Comparison of ENCODE assay signal across 9 mouse cellular contexts in genomic region chr9:37782766-37783260, GRCm38 (mm10). TPM values are rescaled to one million over a fixed set of nuclear protein-coding genes. Genes with fewer than 3 reads are reported as not detected.
DNase-seq lines count a peak whose midpoint lies in the region; ATAC-seq and TF ChIP-seq lines count a peak whose summit lies in the region.
"Had no signal": no experiment of that assay in that cellular context is flagged by ENCODE, and none has a peak within 500 bp of the region (broad histone marks: within the 10 kb centered on the region; RNA-seq: fewer than 3 reads in every experiment).

No protein-coding gene starts in this region.

- no peak overlapping the region for H3K9ac ChIP-seq in CH12.LX (ENCODE audit: insufficient read depth, low read depth)
- H3K9ac ChIP-seq in embryonic facial prominence, embryonic 14.5 days (ENCODE audit: low read depth, low read length), result peak overlapping the region; percentile 44
- H3K9ac ChIP-seq in hindbrain, embryonic 11.5 days (ENCODE audit: low read depth, low read length), result peak overlapping the region; percentile 58
- peak overlapping the region; percentile 55 for H3K9ac ChIP-seq in limb, embryonic 11.5 days (ENCODE audit: low read length)
- H3K9ac ChIP-seq in neural tube, embryonic 11.5 days (ENCODE audit: low read length), result peak overlapping the region; percentile 70

- no peak for TF ChIP-seq POLR2A in CH12.LX (IDR thresholded peaks at IDR 0.05; ENCODE audit: low read depth, low read length)
- no peak for TF ChIP-seq POLR2A in cerebellum, adult 2 months (IDR thresholded peaks at IDR 0.05; ENCODE audit: borderline replicate concordance, insufficient read depth, low read length)

- no peak overlapping the region for H3K4me2 ChIP-seq in CH12.LX (ENCODE audit: insufficient read depth, low read depth, poor library complexity, severe bottlenecking)
- H3K4me2 ChIP-seq in embryonic facial prominence, embryonic 14.5 days (ENCODE audit: low read depth, low read length), result peak overlapping the region; percentile 48
- peak overlapping the region; percentile 54 for H3K4me2 ChIP-seq in hindbrain, embryonic 11.5 days (replicated peaks; ENCODE audit: low read depth, low read length)
- peak overlapping the region; percentile 33; the same call in 1 of the 2 replicates for H3K4me2 ChIP-seq in limb, embryonic 11.5 days (ENCODE audit: low read depth, severe bottlenecking)
- H3K4me2 ChIP-seq in neural tube, embryonic 11.5 days (ENCODE audit: low read depth), result peak overlapping the region; percentile 44

- WGBS in embryonic facial prominence, embryonic 14.5 days, result 4% methylated on average over 7 of the region's 7 CpGs
- WGBS in hindbrain, embryonic 11.5 days, result 2% methylated on average over 7 of the region's 7 CpGs
- 2% methylated on average over 7 of the region's 7 CpGs for WGBS in limb, embryonic 11.5 days
- 2% methylated on average over 7 of the region's 7 CpGs for WGBS in neural tube, embryonic 11.5 days
- 2% methylated on average over 7 of the region's 7 CpGs for WGBS in cerebellum, adult 2 months

- peak; percentile 38 to 54 for DNase-seq in cerebellum, postnatal 10 days
- DNase-seq in cerebellum, adult 11 months, result no peak
- DNase-seq in CH12.LX (ENCODE audit: extremely low read depth), result peak; percentile 22
- peak; percentile 33 for DNase-seq in embryonic facial prominence, embryonic 14.5 days (ENCODE audit: low spot score)
- DNase-seq in hindbrain, embryonic 11.5 days (ENCODE audit: low spot score), result peak; percentile 65
- peak; percentile 69 for DNase-seq in limb, embryonic 11.5 days (ENCODE audit: low spot score)
- peak; percentile 61 for DNase-seq in neural tube, embryonic 11.5 days (ENCODE audit: low spot score)
- no peak for DNase-seq in cerebellum, adult 2 months

- in situ Hi-C loops in CH12.LX (cut with MboI; ENCODE audit: low pct_ligation_motif_present, low pct_unique_long_range_greater_than_20kb, low sequenced_read_pairs), result no loop called here

- H3K4me1 ChIP-seq in CH12.LX (ENCODE audit: control insufficient read depth in 1 of 2, insufficient read depth in 2 of 2), result peaks cover 0 to 12% of the 10 kb centered on the region in 2 experiments; a peak in 2 of 4 replicates
- no peaks in the 10 kb centered on the region for H3K4me1 ChIP-seq in embryonic facial prominence, embryonic 14.5 days (ENCODE audit: control insufficient read depth, insufficient read depth, low read length)
- no peaks in the 10 kb centered on the region; the same call in 1 of the 2 replicates for H3K4me1 ChIP-seq in hindbrain, embryonic 11.5 days (replicated peaks; ENCODE audit: control insufficient read depth, insufficient read depth, low read length)
- 0 out of 2 replicates have a peak, but pooled peaks cover 2% of the 10 kb centered on the region for H3K4me1 ChIP-seq in limb, embryonic 11.5 days (ENCODE audit: control insufficient read depth, insufficient read depth, low read length)
- H3K4me1 ChIP-seq in neural tube, embryonic 11.5 days (ENCODE audit: control insufficient read depth, insufficient read depth, low read length), result peaks cover 5% of the 10 kb centered on the region; the same call in 1 of the 2 replicates
- no peaks in the 10 kb centered on the region; the same call in 1 of the 2 replicates for H3K4me1 ChIP-seq in cerebellum, adult 2 months (ENCODE audit: control insufficient read depth, insufficient read depth, low read length)

- H3K9me3 ChIP-seq in CH12.LX (replicated peaks; ENCODE audit: low read length), result no peaks in the 10 kb centered on the region
- H3K9me3 ChIP-seq in embryonic facial prominence, embryonic 14.5 days (ENCODE audit: control insufficient read depth, low read length), result no peaks in the 10 kb centered on the region
- H3K9me3 ChIP-seq in hindbrain, embryonic 11.5 days (ENCODE audit: control insufficient read depth, low read length), result no peaks in the 10 kb centered on the region
- no peaks in the 10 kb centered on the region for H3K9me3 ChIP-seq in limb, embryonic 11.5 days (ENCODE audit: control insufficient read depth, low read length)
- no peaks in the 10 kb centered on the region for H3K9me3 ChIP-seq in neural tube, embryonic 11.5 days (ENCODE audit: control insufficient read depth, low read length)

- no peaks in the 10 kb centered on the region for H3K27me3 ChIP-seq in CH12.LX (replicated peaks)
- no peaks in the 10 kb centered on the region for H3K27me3 ChIP-seq in embryonic facial prominence, embryonic 14.5 days (replicated peaks; ENCODE audit: control insufficient read depth, insufficient read depth, low read length)
- H3K27me3 ChIP-seq in hindbrain, embryonic 11.5 days (ENCODE audit: control insufficient read depth, insufficient read depth, low read length), result no peaks in the 10 kb centered on the region
- no peaks in the 10 kb centered on the region for H3K27me3 ChIP-seq in limb, embryonic 11.5 days (ENCODE audit: control insufficient read depth, insufficient read depth, low read length)
- H3K27me3 ChIP-seq in neural tube, embryonic 11.5 days (ENCODE audit: control insufficient read depth, insufficient read depth, low read length), result no peaks in the 10 kb centered on the region
- H3K27me3 ChIP-seq in cerebellum, adult 2 months (ENCODE audit: control insufficient read depth, insufficient read depth, low read length), result no peaks in the 10 kb centered on the region; the same call in 1 of the 2 replicates

- no peaks in the 10 kb centered on the region for H3K79me2 ChIP-seq in CH12.LX (replicated peaks; ENCODE audit: control insufficient read depth, extremely low read depth, insufficient read depth, poor library complexity, severe bottlenecking)

- no peaks in the 10 kb centered on the region for H3K36me3 ChIP-seq in CH12.LX (replicated peaks in 1 of 2; ENCODE audit: control insufficient read depth in 1 of 2, insufficient read depth in 1 of 2, low read length in 1 of 2)
- H3K36me3 ChIP-seq in embryonic facial prominence, embryonic 14.5 days (ENCODE audit: control insufficient read depth, insufficient read depth, low read length), result no peaks in the 10 kb centered on the region
- no peaks in the 10 kb centered on the region for H3K36me3 ChIP-seq in hindbrain, embryonic 11.5 days (ENCODE audit: control insufficient read depth, insufficient read depth, low read length)
- H3K36me3 ChIP-seq in limb, embryonic 11.5 days (ENCODE audit: control insufficient read depth, insufficient read depth, low read length), result no peaks in the 10 kb centered on the region
- no peaks in the 10 kb centered on the region for H3K36me3 ChIP-seq in neural tube, embryonic 11.5 days (ENCODE audit: control insufficient read depth, insufficient read depth, low read length)

- H3K4me3 ChIP-seq in CH12.LX (replicated peaks in 1 of 3; ENCODE audit: low read depth in 2 of 3, low read length in 2 of 3, poor library complexity in 1 of 3), result no peak overlapping the region
- H3K4me3 ChIP-seq in embryonic facial prominence, embryonic 14.5 days (ENCODE audit: low read depth, low read length), result peak overlapping the region; percentile 26
- peak overlapping the region; percentile 23 for H3K4me3 ChIP-seq in hindbrain, embryonic 11.5 days (ENCODE audit: low read depth, low read length)
- H3K4me3 ChIP-seq in limb, embryonic 11.5 days (ENCODE audit: low read depth, low read length), result 0 out of 2 replicates have a peak overlapping the region, but pooled peaks have one; percentile 6
- peak overlapping the region; percentile 12; the same call in 1 of the 2 replicates for H3K4me3 ChIP-seq in neural tube, embryonic 11.5 days (ENCODE audit: low read depth, low read length)
- no peak overlapping the region for H3K4me3 ChIP-seq in cerebellum, adult 2 months (replicated peaks; ENCODE audit: insufficient read depth, low read depth, low read length)
- H3K4me3 ChIP-seq: heart, adult 2 months had no signal

- no peak for TF ChIP-seq RAD21 in CH12.LX (IDR thresholded peaks at IDR 0.05; ENCODE audit: low read depth, low read length)

- no peak; a peak in 1 of 4 replicates for TF ChIP-seq CTCF in CH12.LX (conservative IDR thresholded peaks at IDR 0.05 in 1 of 2, IDR thresholded peaks at IDR 0.05 in 1 of 2; ENCODE audit: low read depth in 2 of 2, low read length in 2 of 2)
- no peak for TF ChIP-seq CTCF in cerebellum, adult 2 months (IDR thresholded peaks at IDR 0.05; ENCODE audit: borderline replicate concordance, insufficient read depth, low read depth, low read length)

- peak; percentile 71 for ATAC-seq in embryonic facial prominence, embryonic 14.5 days (ENCODE audit: low read depth)
- ATAC-seq in hindbrain, embryonic 11.5 days (ENCODE audit: low FRiP score), result peak; percentile 96
- ATAC-seq in limb, embryonic 11.5 days (ENCODE audit: insufficient number of reproducible peaks, low FRiP score, low TSS enrichment, low read depth), result peak; percentile 92
- ATAC-seq in neural tube, embryonic 11.5 days (ENCODE audit: insufficient read depth, low FRiP score, low TSS enrichment), result peak; percentile 90

- no peak for TF ChIP-seq EP300 in CH12.LX (IDR thresholded peaks at IDR 0.05; ENCODE audit: low read length)

- H3K27ac ChIP-seq in CH12.LX (ENCODE audit: insufficient read depth, low read depth), result no peak overlapping the region
- H3K27ac ChIP-seq in embryonic facial prominence, embryonic 14.5 days (replicated peaks; ENCODE audit: low read depth, low read length), result no peak overlapping the region
- peak overlapping the region; percentile 65 for H3K27ac ChIP-seq in hindbrain, embryonic 11.5 days (ENCODE audit: low read depth, low read length)
- H3K27ac ChIP-seq in limb, embryonic 11.5 days (replicated peaks; ENCODE audit: low read depth, low read length), result peak overlapping the region; percentile 72
- H3K27ac ChIP-seq in neural tube, embryonic 11.5 days (ENCODE audit: low read depth, low read length), result peak overlapping the region; percentile 76
- no peak overlapping the region for H3K27ac ChIP-seq in cerebellum, adult 2 months (ENCODE audit: insufficient read depth, low read length)
- H3K27ac ChIP-seq: heart, adult 2 months had no signal

- dilution Hi-C loops in CH12.LX (cut with MboI; ENCODE audit: extremely low pct_ligation_motif_present, extremely low pct_unique_long_range_greater_than_20kb, low sequenced_read_pairs), result no loop called here

RNA-seq across cellular contexts. Expression of gene Olfr875, which starts 11.2 kb away (rescaled TPM):
- not detected in 2 replicates for total RNA-seq in CH12.LX (2012; rRNA removed)
- total RNA-seq in CH12.LX (2014; rRNA removed), result not detected in 2 replicates
- not detected in 2 replicates for polyA plus RNA-seq in CH12.LX (2012; ENCODE audit: insufficient read length, low read depth)
- polyA plus RNA-seq in embryonic facial prominence, embryonic 14.5 days (2014; fragmentation: Nextera tagmentation; extraction: Ambion mirVana), result 0.11 TPM in 1 of 2 replicates, not detected in the other
- not detected in 2 replicates for polyA plus RNA-seq in hindbrain, embryonic 11.5 days (2014; fragmentation: Nextera tagmentation; extraction: Ambion mirVana)
- polyA plus RNA-seq in limb, embryonic 11.5 days (2014; fragmentation: Nextera tagmentation; extraction: Ambion mirVana), result not detected in 2 replicates
- not detected in 2 replicates for polyA plus RNA-seq in neural tube, embryonic 11.5 days (2014; fragmentation: Nextera tagmentation; extraction: Ambion mirVana)
- not detected in 2 replicates for polyA plus RNA-seq in cerebellum, adult 2 months (2012; rRNA removed)
- total RNA-seq: heart, adult 2 months had no signal
- polyA plus RNA-seq: heart, adult 2 months had no signal

RNA-seq across cellular contexts. Expression of gene Olfr876, which starts 20.0 kb away (rescaled TPM):
- total RNA-seq in CH12.LX (2012; rRNA removed) (not detected in 2 replicates), CH12.LX (2014; rRNA removed) (not detected in 2 replicates)
- not detected in 2 replicates for polyA plus RNA-seq in CH12.LX (2012; ENCODE audit: insufficient read length, low read depth)
- 0.13 TPM in 1 of 2 replicates, not detected in the other for polyA plus RNA-seq in embryonic facial prominence, embryonic 14.5 days (2014; fragmentation: Nextera tagmentation; extraction: Ambion mirVana)
- not detected in 2 replicates for polyA plus RNA-seq in hindbrain, embryonic 11.5 days (2014; fragmentation: Nextera tagmentation; extraction: Ambion mirVana)
- not detected in 2 replicates for polyA plus RNA-seq in limb, embryonic 11.5 days (2014; fragmentation: Nextera tagmentation; extraction: Ambion mirVana)
- polyA plus RNA-seq in neural tube, embryonic 11.5 days (2014; fragmentation: Nextera tagmentation; extraction: Ambion mirVana), result not detected in 2 replicates
- polyA plus RNA-seq in cerebellum, adult 2 months (2012; rRNA removed), result not detected in 2 replicates
- total RNA-seq: heart, adult 2 months had no signal
- polyA plus RNA-seq: heart, adult 2 months had no signal

RNA-seq across cellular contexts. Expression of gene Olfr874, which starts 37.9 kb away (rescaled TPM):
- not detected in 2 replicates for total RNA-seq in CH12.LX (2012; rRNA removed)
- not detected in 2 replicates for total RNA-seq in CH12.LX (2014; rRNA removed)
- not detected in 2 replicates for polyA plus RNA-seq in CH12.LX (2012; ENCODE audit: insufficient read length, low read depth)
- 0.14 and 0.25 TPM in 2 replicates for polyA plus RNA-seq in embryonic facial prominence, embryonic 14.5 days (2014; fragmentation: Nextera tagmentation; extraction: Ambion mirVana)
- not detected in 2 replicates for polyA plus RNA-seq in hindbrain, embryonic 11.5 days (2014; fragmentation: Nextera tagmentation; extraction: Ambion mirVana)
- polyA plus RNA-seq in limb, embryonic 11.5 days (2014; fragmentation: Nextera tagmentation; extraction: Ambion mirVana), result not detected in 2 replicates
- not detected in 2 replicates for polyA plus RNA-seq in neural tube, embryonic 11.5 days (2014; fragmentation: Nextera tagmentation; extraction: Ambion mirVana)
- polyA plus RNA-seq in cerebellum, adult 2 months (2012; rRNA removed), result not detected in 2 replicates
- total RNA-seq: heart, adult 2 months had no signal
- polyA plus RNA-seq: heart, adult 2 months had no signal

Comparison
In these comparisons a context has a peak if more than half of its experiments do, and no peak if none do; other contexts are left out.
1. DNase-seq: peak in cerebellum, postnatal 10 days (2 of 2), CH12.LX (single experiment), embryonic facial prominence, embryonic 14.5 days (single experiment), hindbrain, embryonic 11.5 days (single experiment), limb, embryonic 11.5 days (single experiment) and neural tube, embryonic 11.5 days (single experiment); none in cerebellum, adult 11 months (single experiment) and cerebellum, adult 2 months (0 of 2).
2. H3K27ac ChIP-seq: peak in hindbrain, embryonic 11.5 days (single experiment), limb, embryonic 11.5 days (single experiment) and neural tube, embryonic 11.5 days (single experiment); none in CH12.LX (single experiment), embryonic facial prominence, embryonic 14.5 days (single experiment) and cerebellum, adult 2 months (single experiment).
3. H3K4me3 ChIP-seq: peak in embryonic facial prominence, embryonic 14.5 days (single experiment), hindbrain, embryonic 11.5 days (single experiment), limb, embryonic 11.5 days (single experiment) and neural tube, embryonic 11.5 days (single experiment); none in CH12.LX (0 of 3) and cerebellum, adult 2 months (single experiment).
4. Peak in every context shown above with its lines, with median percentiles within 50 percentile points of each other: ATAC-seq.